Mouse (Mus musculus): Measurements from ENCODE around the gene Plxna2. TPM values are rescaled to one million over a fixed set of nuclear protein-coding genes. Genes with fewer than 3 reads are reported as not detected.

The Plxna2 gene
- polyA plus RNA-seq, 1 experiment: 7.9 TPM

GRCm38 (mm10) chr1:194660426-194661119 is 42.6 kb downstream of the Plxna2 start:
- Histone ChIP-seq H3K4me3 (ENCODE audit: control insufficient read depth, low read depth, low read length) (no peak overlapping the region), H3K36me3 (ENCODE audit: control insufficient read depth, insufficient read depth, low read length) (no peaks in the 10 kb centered on the region), H3K4me1 (ENCODE audit: control insufficient read depth, insufficient read depth, low read length) (no peaks in the 10 kb centered on the region), H3K27me3 (ENCODE audit: control insufficient read depth, insufficient read depth, low read length) (no peaks in the 10 kb centered on the region), H3K27ac (ENCODE audit: control insufficient read depth, insufficient read depth, low read depth, low read length) (no peak overlapping the region)
- TF ChIP-seq POLR2A (IDR thresholded peaks at IDR 0.05; ENCODE audit: control insufficient read depth, low read depth, low read length) (no peak), CTCF (IDR thresholded peaks at IDR 0.05; ENCODE audit: control insufficient read depth, insufficient read depth, insufficient replicate concordance, low read depth, low read length) (no peak)

GRCm38 (mm10) chr1:194663021-194663420 is 45.0 kb downstream of the Plxna2 start:
- no peak for TF ChIP-seq CTCF (IDR thresholded peaks at IDR 0.05; ENCODE audit: control insufficient read depth, insufficient read depth, insufficient replicate concordance, low read depth, low read length)
- no peak for TF ChIP-seq POLR2A (IDR thresholded peaks at IDR 0.05; ENCODE audit: control insufficient read depth, low read depth, low read length)
- Histone ChIP-seq H3K27me3 (ENCODE audit: control insufficient read depth, insufficient read depth, low read length) (no peaks in the 10 kb centered on the region), H3K27ac (ENCODE audit: control insufficient read depth, insufficient read depth, low read depth, low read length) (no peak overlapping the region), H3K4me1 (ENCODE audit: control insufficient read depth, insufficient read depth, low read length) (no peaks in the 10 kb centered on the region), H3K36me3 (ENCODE audit: control insufficient read depth, insufficient read depth, low read length) (no peaks in the 10 kb centered on the region), H3K4me3 (ENCODE audit: control insufficient read depth, low read depth, low read length) (no peak overlapping the region)

- Histone ChIP-seq H3K36me3 (ENCODE audit: control insufficient read depth, insufficient read depth, low read length) (no peaks in the 10 kb centered on the region), H3K4me1 (ENCODE audit: control insufficient read depth, insufficient read depth, low read length) (no peaks in the 10 kb centered on the region), H3K27me3 (ENCODE audit: control insufficient read depth, insufficient read depth, low read length) (no peaks in the 10 kb centered on the region), H3K27ac (ENCODE audit: control insufficient read depth, insufficient read depth, low read depth, low read length) (no peak overlapping the region), H3K4me3 (ENCODE audit: control insufficient read depth, low read depth, low read length) (no peak overlapping the region)
- TF ChIP-seq CTCF (IDR thresholded peaks at IDR 0.05; ENCODE audit: control insufficient read depth, insufficient read depth, insufficient replicate concordance, low read depth, low read length) (no peak), POLR2A (IDR thresholded peaks at IDR 0.05; ENCODE audit: control insufficient read depth, low read depth, low read length) (no peak)
Measured at GRCm38 (mm10) chr1:194665715-194666114, 47.7 kb downstream of the Plxna2 start.

- no peaks in the 10 kb centered on the region for H3K27me3 ChIP-seq (ENCODE audit: control insufficient read depth, insufficient read depth, low read length)
- H3K27ac ChIP-seq (ENCODE audit: control insufficient read depth, insufficient read depth, low read depth, low read length): no peak overlapping the region
- H3K4me3 ChIP-seq (ENCODE audit: control insufficient read depth, low read depth, low read length): no peak overlapping the region
- no peaks in the 10 kb centered on the region for H3K36me3 ChIP-seq (ENCODE audit: control insufficient read depth, insufficient read depth, low read length)
- TF ChIP-seq CTCF (IDR thresholded peaks at IDR 0.05; ENCODE audit: control insufficient read depth, insufficient read depth, insufficient replicate concordance, low read depth, low read length): no peak
- no peak for TF ChIP-seq POLR2A (IDR thresholded peaks at IDR 0.05; ENCODE audit: control insufficient read depth, low read depth, low read length)
- no peaks in the 10 kb centered on the region for H3K4me1 ChIP-seq (ENCODE audit: control insufficient read depth, insufficient read depth, low read length)
Measured at GRCm38 (mm10) chr1:194671783-194672524, 53.9 kb downstream of the Plxna2 start.

GRCm38 (mm10) chr1:194672525-194672894 is 54.5 kb downstream of the Plxna2 start:
- Histone ChIP-seq H3K27ac (ENCODE audit: control insufficient read depth, insufficient read depth, low read depth, low read length) (no peak overlapping the region), H3K27me3 (ENCODE audit: control insufficient read depth, insufficient read depth, low read length) (no peaks in the 10 kb centered on the region), H3K4me1 (ENCODE audit: control insufficient read depth, insufficient read depth, low read length) (no peaks in the 10 kb centered on the region), H3K36me3 (ENCODE audit: control insufficient read depth, insufficient read depth, low read length) (no peaks in the 10 kb centered on the region), H3K4me3 (ENCODE audit: control insufficient read depth, low read depth, low read length) (no peak overlapping the region)
- no peak for TF ChIP-seq POLR2A (IDR thresholded peaks at IDR 0.05; ENCODE audit: control insufficient read depth, low read depth, low read length)
- no peak for TF ChIP-seq CTCF (IDR thresholded peaks at IDR 0.05; ENCODE audit: control insufficient read depth, insufficient read depth, insufficient replicate concordance, low read depth, low read length)

GRCm38 (mm10) chr1:194673229-194673628 is 55.2 kb downstream of the Plxna2 start:
- TF ChIP-seq CTCF (IDR thresholded peaks at IDR 0.05; ENCODE audit: control insufficient read depth, insufficient read depth, insufficient replicate concordance, low read depth, low read length) (no peak), POLR2A (IDR thresholded peaks at IDR 0.05; ENCODE audit: control insufficient read depth, low read depth, low read length) (no peak)
- Histone ChIP-seq H3K36me3 (ENCODE audit: control insufficient read depth, insufficient read depth, low read length) (no peaks in the 10 kb centered on the region), H3K4me3 (ENCODE audit: control insufficient read depth, low read depth, low read length) (no peak overlapping the region), H3K4me1 (ENCODE audit: control insufficient read depth, insufficient read depth, low read length) (no peaks in the 10 kb centered on the region), H3K27me3 (ENCODE audit: control insufficient read depth, insufficient read depth, low read length) (no peaks in the 10 kb centered on the region), H3K27ac (ENCODE audit: control insufficient read depth, insufficient read depth, low read depth, low read length) (no peak overlapping the region)

GRCm38 (mm10) chr1:194675106-194675890 is 57.3 kb downstream of the Plxna2 start:
- TF ChIP-seq CTCF (IDR thresholded peaks at IDR 0.05; ENCODE audit: control insufficient read depth, insufficient read depth, insufficient replicate concordance, low read depth, low read length): no peak
- no peak for TF ChIP-seq POLR2A (IDR thresholded peaks at IDR 0.05; ENCODE audit: control insufficient read depth, low read depth, low read length)
- H3K27ac ChIP-seq (ENCODE audit: control insufficient read depth, insufficient read depth, low read depth, low read length): no peak overlapping the region

More at GRCm38 (mm10) chr1:194675106-194675890, 57.3 kb downstream of the Plxna2 start:
- Histone ChIP-seq H3K36me3 (ENCODE audit: control insufficient read depth, insufficient read depth, low read length) (no peaks in the 10 kb centered on the region), H3K4me1 (ENCODE audit: control insufficient read depth, insufficient read depth, low read length) (no peaks in the 10 kb centered on the region), H3K27me3 (ENCODE audit: control insufficient read depth, insufficient read depth, low read length) (no peaks in the 10 kb centered on the region), H3K4me3 (ENCODE audit: control insufficient read depth, low read depth, low read length) (no peak overlapping the region)

All from testis, adult 2 months (tissue).